Mouse (Mus musculus): ENCODE results near the gene Gucy2c. TPM values are rescaled to one million over a fixed set of nuclear protein-coding genes. Genes with fewer than 3 reads are reported as not detected.

The Gucy2c gene
- not detected in 2 replicates for polyA plus RNA-seq (2012; ENCODE audit: low replicate concordance)

GRCm38 (mm10) chr6:136781377-136781986, at the start of gene Gucy2c:
Gene Gucy2c (minus strand): TSS chr6:136781765.

GRCm38 (mm10) chr6:136827881-136828561, 46.5 kb upstream of the Gucy2c start, which contains the start of gene Wbp11:
Gene Wbp11 (minus strand): TSS chr6:136828233.

GRCm38 (mm10) chr6:136827516-136827880, 45.9 kb upstream of the Gucy2c start, which contains the start of gene BC049715:
Gene BC049715 (plus strand): TSS chr6:136827626.

GRCm38 (mm10) chr6:136808014-136808417, 26.5 kb upstream of the Gucy2c start, which contains the start of gene H2afj:
Gene H2afj (plus strand): TSS chr6:136808244.

GRCm38 (mm10) chr6:136803739-136804633, 22.4 kb upstream of the Gucy2c start, which contains the start of gene Hist4h4:
Gene Hist4h4 (minus strand): TSS chr6:136804415.

GRCm38 (mm10) chr6:136661706-136662016, 119.9 kb downstream of the Gucy2c start, which contains the start of gene Plbd1:
Gene Plbd1 (minus strand): TSS chr6:136661928.

Other genes with a start within 250 kb of the Gucy2c start
- gene Plbd1, start 119.8 kb downstream of the Gucy2c start, polyA plus RNA-seq (2012; ENCODE audit: low replicate concordance), result 12.9 and 17.2 TPM in 2 replicates
- 18.8 and 18.9 TPM in 2 replicates for gene Hist4h4, start 22.6 kb upstream of the Gucy2c start, polyA plus RNA-seq (2012; ENCODE audit: low replicate concordance)
- 194 and 567 TPM in 2 replicates for gene H2afj, start 26.5 kb upstream of the Gucy2c start, polyA plus RNA-seq (2012; ENCODE audit: low replicate concordance)
- 3.5 and 6.4 TPM in 2 replicates for gene BC049715, start 45.9 kb upstream of the Gucy2c start, polyA plus RNA-seq (2012; ENCODE audit: low replicate concordance)
- gene Wbp11, start 46.5 kb upstream of the Gucy2c start, polyA plus RNA-seq (2012; ENCODE audit: low replicate concordance), result 346 and 357 TPM in 2 replicates
- not detected in 2 replicates for gene Smco3, start 53.7 kb upstream of the Gucy2c start, polyA plus RNA-seq (2012; ENCODE audit: low replicate concordance)
- gene Art4, start 76.0 kb upstream of the Gucy2c start, polyA plus RNA-seq (2012; ENCODE audit: low replicate concordance), result 0.66 and 4.1 TPM in 2 replicates
- not detected in 2 replicates for gene Mgp, start 94.1 kb upstream of the Gucy2c start, polyA plus RNA-seq (2012; ENCODE audit: low replicate concordance)
- gene Erp27, start 140.4 kb upstream of the Gucy2c start, polyA plus RNA-seq (2012; ENCODE audit: low replicate concordance), result not detected in 2 replicates
- gene Pde6h, start 142.1 kb upstream of the Gucy2c start, polyA plus RNA-seq (2012; ENCODE audit: low replicate concordance), result 0.07 TPM in 1 of 2 replicates, not detected in the other
- gene Arhgdib, start 160.1 kb upstream of the Gucy2c start, polyA plus RNA-seq (2012; ENCODE audit: low replicate concordance), result 22.6 and 23.3 TPM in 2 replicates